Mouse (Mus musculus): ENCODE measurements around the gene Atad3a. TPM values are rescaled to one million over a fixed set of nuclear protein-coding genes. Genes with fewer than 3 reads are reported as not detected.
A peak's percentile ranks its signal among the peaks of the same experiment; 100 is the strongest.

The Atad3a gene
- polyA plus RNA-seq, 1 experiment, result 78.2 TPM

- H3K27me3 ChIP-seq (ENCODE audit: control insufficient read depth, insufficient read depth, low read length, poor library complexity, severe bottlenecking), result no peaks in the 10 kb centered on the region
- TF ChIP-seq CTCF (IDR thresholded peaks at IDR 0.05; ENCODE audit: low read depth, low read length), result no peak
- no peak for TF ChIP-seq POLR2A (IDR thresholded peaks at IDR 0.05; ENCODE audit: insufficient read depth, low read length)
- no peak for TF ChIP-seq EP300 (IDR thresholded peaks at IDR 0.05; ENCODE audit: insufficient read depth, low read depth, low read length)
- H3K4me1 ChIP-seq (ENCODE audit: control insufficient read depth, insufficient read depth, low read length), result peaks cover 2% of the 10 kb centered on the region
- no peaks in the 10 kb centered on the region for H3K36me3 ChIP-seq (ENCODE audit: control insufficient read depth, insufficient read depth, low read length, poor library complexity, severe bottlenecking)
- peak overlapping the region; percentile 64 for H3K9ac ChIP-seq (ENCODE audit: low read depth, poor library complexity, severe bottlenecking)
- no peaks in the 10 kb centered on the region for H3K9me3 ChIP-seq (replicated peaks; ENCODE audit: control insufficient read depth, insufficient read depth, low read length, poor library complexity, severe bottlenecking)
- peak overlapping the region; percentile 70 for H3K4me3 ChIP-seq (ENCODE audit: low read depth, low read length)
- H3K27ac ChIP-seq (ENCODE audit: insufficient read depth, low read length), result no peak overlapping the region
Observed at GRCm38 (mm10) chr4:155695531-155696062, 65.3 kb downstream of the Atad3a start.

GRCm38 (mm10) chr4:155694482-155695401 lies 66.2 kb downstream of the Atad3a start:
- Histone ChIP-seq H3K36me3 (ENCODE audit: control insufficient read depth, insufficient read depth, low read length, poor library complexity, severe bottlenecking) (no peaks in the 10 kb centered on the region), H3K4me3 (ENCODE audit: low read depth, low read length) (peak overlapping the region; percentile 70), H3K9me3 (replicated peaks; ENCODE audit: control insufficient read depth, insufficient read depth, low read length, poor library complexity, severe bottlenecking) (no peaks in the 10 kb centered on the region), H3K27ac (ENCODE audit: insufficient read depth, low read length) (no peak overlapping the region), H3K4me1 (ENCODE audit: control insufficient read depth, insufficient read depth, low read length) (peaks cover 2% of the 10 kb centered on the region), H3K27me3 (ENCODE audit: control insufficient read depth, insufficient read depth, low read length, poor library complexity, severe bottlenecking) (no peaks in the 10 kb centered on the region), H3K9ac (ENCODE audit: low read depth, poor library complexity, severe bottlenecking) (peak overlapping the region; percentile 64)
- TF ChIP-seq CTCF (IDR thresholded peaks at IDR 0.05; ENCODE audit: low read depth, low read length), result no peak
- no peak for TF ChIP-seq POLR2A (IDR thresholded peaks at IDR 0.05; ENCODE audit: insufficient read depth, low read length)
- no peak for TF ChIP-seq EP300 (IDR thresholded peaks at IDR 0.05; ENCODE audit: insufficient read depth, low read depth, low read length)

GRCm38 (mm10) chr4:155694111-155694481 lies 66.8 kb downstream of the Atad3a start, which contains the start of gene Fndc10:
Gene Fndc10 (plus strand): TSS chr4:155694342.
- H3K27me3 ChIP-seq (ENCODE audit: control insufficient read depth, insufficient read depth, low read length, poor library complexity, severe bottlenecking), result no peaks in the 10 kb centered on the region
- TF ChIP-seq CTCF (IDR thresholded peaks at IDR 0.05; ENCODE audit: low read depth, low read length) (no peak), EP300 (IDR thresholded peaks at IDR 0.05; ENCODE audit: insufficient read depth, low read depth, low read length) (no peak), POLR2A (IDR thresholded peaks at IDR 0.05; ENCODE audit: insufficient read depth, low read length) (no peak)
- H3K9me3 ChIP-seq (replicated peaks; ENCODE audit: control insufficient read depth, insufficient read depth, low read length, poor library complexity, severe bottlenecking), result no peaks in the 10 kb centered on the region
- H3K36me3 ChIP-seq (ENCODE audit: control insufficient read depth, insufficient read depth, low read length, poor library complexity, severe bottlenecking), result no peaks in the 10 kb centered on the region
- H3K4me3 ChIP-seq (ENCODE audit: low read depth, low read length), result peak within 1 kb of the TSS; percentile 70
- H3K4me1 ChIP-seq (ENCODE audit: control insufficient read depth, insufficient read depth, low read length), result peaks cover 2% of the 10 kb centered on the region
- peak within 1 kb of the TSS; percentile 64 for H3K9ac ChIP-seq (ENCODE audit: low read depth, poor library complexity, severe bottlenecking)
- H3K27ac ChIP-seq (ENCODE audit: insufficient read depth, low read length), result peak within 1 kb of the TSS; percentile 3; the same call in 1 of the 2 replicates

GRCm38 (mm10) chr4:155692421-155692820 lies 68.5 kb downstream of the Atad3a start:
- no peak for TF ChIP-seq EP300 (IDR thresholded peaks at IDR 0.05; ENCODE audit: insufficient read depth, low read depth, low read length)
- no peak for TF ChIP-seq POLR2A (IDR thresholded peaks at IDR 0.05; ENCODE audit: insufficient read depth, low read length)
- TF ChIP-seq CTCF (IDR thresholded peaks at IDR 0.05; ENCODE audit: low read depth, low read length), result no peak
- Histone ChIP-seq H3K9me3 (replicated peaks; ENCODE audit: control insufficient read depth, insufficient read depth, low read length, poor library complexity, severe bottlenecking) (0 out of 2 replicates have a peak, but pooled peaks cover under 1% of the 10 kb centered on the region), H3K9ac (ENCODE audit: low read depth, poor library complexity, severe bottlenecking) (no peak overlapping the region), H3K27ac (ENCODE audit: insufficient read depth, low read length) (no peak overlapping the region), H3K4me1 (ENCODE audit: control insufficient read depth, insufficient read depth, low read length) (peaks cover 2% of the 10 kb centered on the region), H3K27me3 (ENCODE audit: control insufficient read depth, insufficient read depth, low read length, poor library complexity, severe bottlenecking) (no peaks in the 10 kb centered on the region), H3K36me3 (ENCODE audit: control insufficient read depth, insufficient read depth, low read length, poor library complexity, severe bottlenecking) (no peaks in the 10 kb centered on the region), H3K4me3 (ENCODE audit: low read depth, low read length) (no peak overlapping the region)

Other genes starting within 250 kb of the Atad3a start
- gene Nadk, start 198.7 kb downstream of the Atad3a start, polyA plus RNA-seq (2011; ENCODE audit: insufficient read depth, insufficient read length, low read depth, missing spikeins), result 108 and 116 TPM in 2 replicates
- 19.4 and 20.2 TPM in 2 replicates for gene Slc35e2, start 159.7 kb downstream of the Atad3a start, polyA plus RNA-seq (2011; ENCODE audit: insufficient read depth, insufficient read length, low read depth, missing spikeins)
- 105 and 113 TPM in 2 replicates for gene Cdk11b, start 136.2 kb downstream of the Atad3a start, polyA plus RNA-seq (2011; ENCODE audit: insufficient read depth, insufficient read length, low read depth, missing spikeins)
- not detected in 2 replicates for gene Gm10563, start 115.7 kb downstream of the Atad3a start, polyA plus RNA-seq (2011; ENCODE audit: insufficient read depth, insufficient read length, low read depth, missing spikeins)
- gene Mmp23, start 107.7 kb downstream of the Atad3a start, polyA plus RNA-seq (2011; ENCODE audit: insufficient read depth, insufficient read length, low read depth, missing spikeins), result 11.7 and 13.6 TPM in 2 replicates
- 13.4 and 18.4 TPM in 2 replicates for gene Mib2, start 91.9 kb downstream of the Atad3a start, polyA plus RNA-seq (2011; ENCODE audit: insufficient read depth, insufficient read length, low read depth, missing spikeins)
- 11.9 and 15.0 TPM in 2 replicates for gene Fndc10, start 66.8 kb downstream of the Atad3a start, polyA plus RNA-seq (2011; ENCODE audit: insufficient read depth, insufficient read length, low read depth, missing spikeins)
- gene Ssu72, start 56.3 kb downstream of the Atad3a start, polyA plus RNA-seq (2011; ENCODE audit: insufficient read depth, insufficient read length, low read depth, missing spikeins), result 144 and 151 TPM in 2 replicates
- 0.21 and 0.54 TPM in 2 replicates for gene Tmem240, start 26.3 kb downstream of the Atad3a start, polyA plus RNA-seq (2011; ENCODE audit: insufficient read depth, insufficient read length, low read depth, missing spikeins)
- 0.67 and 0.99 TPM in 2 replicates for gene Vwa1, start 13.6 kb upstream of the Atad3a start, polyA plus RNA-seq (2011; ENCODE audit: insufficient read depth, insufficient read length, low read depth, missing spikeins)
- 0.26 and 0.40 TPM in 2 replicates for gene Tmem88b, start 24.8 kb upstream of the Atad3a start, polyA plus RNA-seq (2011; ENCODE audit: insufficient read depth, insufficient read length, low read depth, missing spikeins)
- not detected in 2 replicates for gene Ankrd65, start 29.3 kb upstream of the Atad3a start, polyA plus RNA-seq (2011; ENCODE audit: insufficient read depth, insufficient read length, low read depth, missing spikeins)
- gene Mrpl20, start 41.8 kb upstream of the Atad3a start, polyA plus RNA-seq (2011; ENCODE audit: insufficient read depth, insufficient read length, low read depth, missing spikeins), result 70.0 and 82.8 TPM in 2 replicates
- gene Ccnl2, start 51.4 kb upstream of the Atad3a start, polyA plus RNA-seq (2011; ENCODE audit: insufficient read depth, insufficient read length, low read depth, missing spikeins), result 86.1 and 87.6 TPM in 2 replicates
- 70.6 and 76.0 TPM in 2 replicates for gene Aurkaip1, start 70.2 kb upstream of the Atad3a start, polyA plus RNA-seq (2011; ENCODE audit: insufficient read depth, insufficient read length, low read depth, missing spikeins)
- gene Mxra8, start 78.6 kb upstream of the Atad3a start, polyA plus RNA-seq (2011; ENCODE audit: insufficient read depth, insufficient read length, low read depth, missing spikeins), result 21.1 and 26.1 TPM in 2 replicates
- 15.2 and 20.3 TPM in 2 replicates for gene Dvl1, start 86.3 kb upstream of the Atad3a start, polyA plus RNA-seq (2011; ENCODE audit: insufficient read depth, insufficient read length, low read depth, missing spikeins)
- 0.28 and 0.44 TPM in 2 replicates for gene Tas1r3, start 102.3 kb upstream of the Atad3a start, polyA plus RNA-seq (2011; ENCODE audit: insufficient read depth, insufficient read length, low read depth, missing spikeins)
- gene Cptp, start 108.3 kb upstream of the Atad3a start, polyA plus RNA-seq (2011; ENCODE audit: insufficient read depth, insufficient read length, low read depth, missing spikeins), result 6.0 and 7.9 TPM in 2 replicates
- 43.3 and 45.3 TPM in 2 replicates for gene Ints11, start 108.5 kb upstream of the Atad3a start, polyA plus RNA-seq (2011; ENCODE audit: insufficient read depth, insufficient read length, low read depth, missing spikeins)
- gene Pusl1, start 130.7 kb upstream of the Atad3a start, polyA plus RNA-seq (2011; ENCODE audit: insufficient read depth, insufficient read length, low read depth, missing spikeins), result 15.3 and 19.4 TPM in 2 replicates
- gene Acap3, start 130.7 kb upstream of the Atad3a start, polyA plus RNA-seq (2011; ENCODE audit: insufficient read depth, insufficient read length, low read depth, missing spikeins), result 2.6 and 3.8 TPM in 2 replicates
- gene Ube2j2, start 182.7 kb upstream of the Atad3a start, polyA plus RNA-seq (2011; ENCODE audit: insufficient read depth, insufficient read length, low read depth, missing spikeins), result 100 and 104 TPM in 2 replicates
- gene C1qtnf12, start 201.2 kb upstream of the Atad3a start, polyA plus RNA-seq (2011; ENCODE audit: insufficient read depth, insufficient read length, low read depth, missing spikeins), result 18.8 and 19.1 TPM in 2 replicates
- gene B3galt6, start 231.6 kb upstream of the Atad3a start, polyA plus RNA-seq (2011; ENCODE audit: insufficient read depth, insufficient read length, low read depth, missing spikeins), result 2.5 and 2.6 TPM in 2 replicates
- gene Sdf4, start 231.8 kb upstream of the Atad3a start, polyA plus RNA-seq (2011; ENCODE audit: insufficient read depth, insufficient read length, low read depth, missing spikeins), result 82.8 and 88.9 TPM in 2 replicates